Mouse (Mus musculus) ES-E14 (cell line): ENCODE data around the gene B4galt1.

Experiments used
- CHD2 ChIP-seq: IDR thresholded peaks from 2 replicates; pipeline ENCODE4 v1.6.1; 2014; ENCODE audit warnings: mild to moderate bottlenecking, low read depth, low read length, inconsistent platforms
- HCFC1 ChIP-seq: IDR thresholded peaks from 2 replicates; pipeline ENCODE4 v1.6.1; 2012; ENCODE audit warnings: low read length, inconsistent platforms, borderline replicate concordance; ENCODE audit not compliant: insufficient read depth
- MAFK ChIP-seq: IDR thresholded peaks from 2 replicates; pipeline ENCODE4 v1.6.1; 2014; ENCODE audit warnings: mild to moderate bottlenecking, low read depth, low read length, inconsistent platforms; ENCODE audit not compliant: insufficient read depth
- ZC3H11A ChIP-seq: IDR thresholded peaks from 2 replicates; pipeline ENCODE4 v1.6.1; 2012; ENCODE audit warnings: low read depth, mild to moderate bottlenecking, inconsistent platforms, low read length, borderline replicate concordance

DNA sequence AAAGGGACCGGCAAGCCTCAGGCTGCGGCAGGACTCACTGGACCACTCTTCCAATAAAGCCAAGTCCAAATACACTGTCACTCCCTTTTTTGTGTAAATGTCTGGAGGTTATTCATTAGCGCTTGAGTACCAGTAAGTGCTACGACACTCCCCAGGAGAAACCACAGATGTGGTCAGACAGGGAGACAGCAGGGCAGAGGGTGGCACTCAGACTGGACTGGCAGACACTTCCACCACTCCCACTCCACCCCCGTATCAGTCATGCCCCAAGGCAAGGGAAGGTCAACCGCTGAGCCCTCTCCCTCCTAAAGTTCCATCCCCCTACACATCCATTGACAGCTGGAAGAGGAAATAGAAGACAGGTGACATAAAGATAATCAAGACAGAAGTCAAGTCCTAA lies 35.4 kb downstream of the B4galt1 start:
- TF ChIP-seq HCFC1 (no peak), MAFK (no peak), ZC3H11A (no peak), CHD2 (no peak)
